Mouse (Mus musculus): ENCODE results near the gene Vps35l.

GRCm38 (mm10) chr7:118776491-118776890 lies 36.5 kb downstream of the Vps35l start:
- TF ChIP-seq CTCF (IDR thresholded peaks at IDR 0.05; ENCODE audit: insufficient read depth, low read length) = no peak
- no peak for TF ChIP-seq POLR2A (IDR thresholded peaks at IDR 0.05; ENCODE audit: borderline replicate concordance, extremely low read depth, low read depth, low read length)
